Mouse (Mus musculus): ENCODE measurements at regions not wholly inside any gene's neighbourhood (a gene's known extent, or its start where the extent isn't known, plus 50 kb on each side); places are given as distances from the start of the nearest gene placed in this dataset.

GRCm38 (mm10) chr1:71956940-71957339, 255.2 kb downstream of the Mreg start:
- no peak for ATAC-seq
- H3K9me3 ChIP-seq (replicated peaks; ENCODE audit: control insufficient read depth, low read length), result no peaks in the 10 kb centered on the region
- no peak overlapping the region for H3K4me2 ChIP-seq (ENCODE audit: low read length)
- no peak overlapping the region for H3K9ac ChIP-seq (ENCODE audit: low read length)
- H3K4me1 ChIP-seq (ENCODE audit: control insufficient read depth, insufficient read depth, low read length), result no peaks in the 10 kb centered on the region
- no peak for DNase-seq (ENCODE audit: low spot score)
- no peak overlapping the region for H3K4me3 ChIP-seq (ENCODE audit: low read depth, low read length)
- H3K36me3 ChIP-seq (ENCODE audit: control insufficient read depth, insufficient read depth, low read length), result no peaks in the 10 kb centered on the region
- no peaks in the 10 kb centered on the region for H3K27me3 ChIP-seq (replicated peaks; ENCODE audit: control insufficient read depth, insufficient read depth, low read length)
- no peak overlapping the region for H3K27ac ChIP-seq (ENCODE audit: low read depth, low read length)
- 91% methylated on average over 3 of the region's 3 CpGs for WGBS

- H3K27me3 ChIP-seq (replicated peaks; ENCODE audit: control insufficient read depth, insufficient read depth, low read length), result no peaks in the 10 kb centered on the region
- H3K9ac ChIP-seq (ENCODE audit: low read length), result no peak overlapping the region
- H3K9me3 ChIP-seq (replicated peaks; ENCODE audit: control insufficient read depth, low read length), result no peaks in the 10 kb centered on the region
- no peak overlapping the region for H3K27ac ChIP-seq (ENCODE audit: low read depth, low read length)
- no peak overlapping the region for H3K4me3 ChIP-seq (ENCODE audit: low read depth, low read length)
- DNase-seq (ENCODE audit: low spot score), result no peak
- no peak overlapping the region for H3K4me2 ChIP-seq (ENCODE audit: low read length)
- no peak for ATAC-seq
- no peaks in the 10 kb centered on the region for H3K36me3 ChIP-seq (ENCODE audit: control insufficient read depth, insufficient read depth, low read length)
- no peaks in the 10 kb centered on the region for H3K4me1 ChIP-seq (ENCODE audit: control insufficient read depth, insufficient read depth, low read length)
Observed at GRCm38 (mm10) chr1:71955331-71955730, 256.8 kb downstream of the Mreg start.

GRCm38 (mm10) chr1:71953292-71953691, 258.8 kb downstream of the Mreg start:
- Histone ChIP-seq H3K9ac (ENCODE audit: low read length) (no peak overlapping the region), H3K4me2 (ENCODE audit: low read length) (no peak overlapping the region), H3K36me3 (ENCODE audit: control insufficient read depth, insufficient read depth, low read length) (no peaks in the 10 kb centered on the region), H3K4me3 (ENCODE audit: low read depth, low read length) (no peak overlapping the region), H3K27me3 (replicated peaks; ENCODE audit: control insufficient read depth, insufficient read depth, low read length) (no peaks in the 10 kb centered on the region), H3K4me1 (ENCODE audit: control insufficient read depth, insufficient read depth, low read length) (no peaks in the 10 kb centered on the region), H3K9me3 (replicated peaks; ENCODE audit: control insufficient read depth, low read length) (no peaks in the 10 kb centered on the region), H3K27ac (ENCODE audit: low read depth, low read length) (no peak overlapping the region)
- 89% methylated on average over 6 of the region's 6 CpGs for WGBS
- no peak for ATAC-seq
- no peak for DNase-seq (ENCODE audit: low spot score)

GRCm38 (mm10) chr1:71949549-71949948, 262.6 kb downstream of the Mreg start:
- H3K4me1 ChIP-seq (ENCODE audit: control insufficient read depth, insufficient read depth, low read length), result no peaks in the 10 kb centered on the region
- no peak for ATAC-seq
- whole genome bisulfite sequencing, result 84% methylated on average over 7 of the region's 7 CpGs
- no peak overlapping the region for H3K4me2 ChIP-seq (ENCODE audit: low read length)
- DNase-seq (ENCODE audit: low spot score), result no peak
- no peak overlapping the region for H3K9ac ChIP-seq (ENCODE audit: low read length)
- no peak overlapping the region for H3K27ac ChIP-seq (ENCODE audit: low read depth, low read length)
- H3K9me3 ChIP-seq (replicated peaks; ENCODE audit: control insufficient read depth, low read length), result no peaks in the 10 kb centered on the region
- no peak overlapping the region for H3K4me3 ChIP-seq (ENCODE audit: low read depth, low read length)
- no peaks in the 10 kb centered on the region for H3K36me3 ChIP-seq (ENCODE audit: control insufficient read depth, insufficient read depth, low read length)
- no peaks in the 10 kb centered on the region for H3K27me3 ChIP-seq (replicated peaks; ENCODE audit: control insufficient read depth, insufficient read depth, low read length)

- Histone ChIP-seq H3K4me1 (ENCODE audit: control insufficient read depth, insufficient read depth, low read length) (no peaks in the 10 kb centered on the region), H3K4me3 (ENCODE audit: low read depth, low read length) (no peak overlapping the region), H3K36me3 (ENCODE audit: control insufficient read depth, insufficient read depth, low read length) (no peaks in the 10 kb centered on the region), H3K9ac (ENCODE audit: low read length) (no peak overlapping the region), H3K27ac (ENCODE audit: low read depth, low read length) (no peak overlapping the region), H3K27me3 (replicated peaks; ENCODE audit: control insufficient read depth, insufficient read depth, low read length) (no peaks in the 10 kb centered on the region), H3K9me3 (replicated peaks; ENCODE audit: control insufficient read depth, low read length) (no peaks in the 10 kb centered on the region), H3K4me2 (ENCODE audit: low read length) (no peak overlapping the region)
- no peak for ATAC-seq
- 96% methylated on average over 4 of the region's 4 CpGs for WGBS
- DNase-seq (ENCODE audit: low spot score), result no peak
Observed at GRCm38 (mm10) chr1:71948686-71949085, 263.4 kb downstream of the Mreg start.

- Histone ChIP-seq H3K27me3 (replicated peaks; ENCODE audit: control insufficient read depth, insufficient read depth, low read length) (no peaks in the 10 kb centered on the region), H3K36me3 (ENCODE audit: control insufficient read depth, insufficient read depth, low read length) (no peaks in the 10 kb centered on the region), H3K4me2 (ENCODE audit: low read length) (no peak overlapping the region), H3K27ac (ENCODE audit: low read depth, low read length) (no peak overlapping the region), H3K4me3 (ENCODE audit: low read depth, low read length) (no peak overlapping the region), H3K9ac (ENCODE audit: low read length) (no peak overlapping the region), H3K4me1 (ENCODE audit: control insufficient read depth, insufficient read depth, low read length) (no peaks in the 10 kb centered on the region), H3K9me3 (replicated peaks; ENCODE audit: control insufficient read depth, low read length) (no peaks in the 10 kb centered on the region)
- no peak for DNase-seq (ENCODE audit: low spot score)
- no peak for ATAC-seq
- 97% methylated on average over 2 of the region's 2 CpGs for WGBS
Observed at GRCm38 (mm10) chr1:71947506-71947905, 264.6 kb downstream of the Mreg start.

GRCm38 (mm10) chr1:71946911-71947310, 265.2 kb downstream of the Mreg start:
- no peak for ATAC-seq
- H3K27ac ChIP-seq (ENCODE audit: low read depth, low read length), result no peak overlapping the region
- WGBS, result 93% methylated on average over 2 of the region's 2 CpGs

GRCm38 (mm10) chr1:71945070-71945469, 267.0 kb downstream of the Mreg start:
- no peaks in the 10 kb centered on the region for H3K9me3 ChIP-seq (replicated peaks; ENCODE audit: control insufficient read depth, low read length)
- no peaks in the 10 kb centered on the region; the same call in 1 of the 2 replicates for H3K4me1 ChIP-seq (ENCODE audit: control insufficient read depth, insufficient read depth, low read length)
- no peak overlapping the region for H3K4me3 ChIP-seq (ENCODE audit: low read depth, low read length)
- no peak overlapping the region for H3K4me2 ChIP-seq (ENCODE audit: low read length)
- no peak for ATAC-seq
- H3K9ac ChIP-seq (ENCODE audit: low read length), result no peak overlapping the region
- H3K36me3 ChIP-seq (ENCODE audit: control insufficient read depth, insufficient read depth, low read length), result no peaks in the 10 kb centered on the region
- 89% methylated on average over 6 of the region's 6 CpGs for WGBS
- H3K27me3 ChIP-seq (replicated peaks; ENCODE audit: control insufficient read depth, insufficient read depth, low read length), result no peaks in the 10 kb centered on the region
- no peak for DNase-seq (ENCODE audit: low spot score)
- no peak overlapping the region for H3K27ac ChIP-seq (ENCODE audit: low read depth, low read length)

More at GRCm38 (mm10) chr1:71946911-71947310, 265.2 kb downstream of the Mreg start:
- Histone ChIP-seq H3K27me3 (replicated peaks; ENCODE audit: control insufficient read depth, insufficient read depth, low read length) (no peaks in the 10 kb centered on the region), H3K4me1 (ENCODE audit: control insufficient read depth, insufficient read depth, low read length) (no peaks in the 10 kb centered on the region), H3K4me2 (ENCODE audit: low read length) (no peak overlapping the region), H3K36me3 (ENCODE audit: control insufficient read depth, insufficient read depth, low read length) (no peaks in the 10 kb centered on the region), H3K9ac (ENCODE audit: low read length) (no peak overlapping the region), H3K4me3 (ENCODE audit: low read depth, low read length) (no peak overlapping the region), H3K9me3 (replicated peaks; ENCODE audit: control insufficient read depth, low read length) (no peaks in the 10 kb centered on the region)
- no peak for DNase-seq (ENCODE audit: low spot score)

- no peak for ATAC-seq
- no peaks in the 10 kb centered on the region for H3K27me3 ChIP-seq (replicated peaks; ENCODE audit: control insufficient read depth, insufficient read depth, low read length)
- no peak overlapping the region for H3K9ac ChIP-seq (ENCODE audit: low read length)
- no peak overlapping the region for H3K4me3 ChIP-seq (ENCODE audit: low read depth, low read length)
- no peak overlapping the region for H3K27ac ChIP-seq (ENCODE audit: low read depth, low read length)
- H3K4me1 ChIP-seq (ENCODE audit: control insufficient read depth, insufficient read depth, low read length), result no peaks in the 10 kb centered on the region; the same call in 1 of the 2 replicates
- no peak for DNase-seq (ENCODE audit: low spot score)
- WGBS, result 87% methylated on average over 3 of the region's 3 CpGs
- H3K36me3 ChIP-seq (ENCODE audit: control insufficient read depth, insufficient read depth, low read length), result no peaks in the 10 kb centered on the region
- H3K9me3 ChIP-seq (replicated peaks; ENCODE audit: control insufficient read depth, low read length), result no peaks in the 10 kb centered on the region
- H3K4me2 ChIP-seq (ENCODE audit: low read length), result no peak overlapping the region
Observed at GRCm38 (mm10) chr1:71944531-71944930, 267.6 kb downstream of the Mreg start.

All from forebrain, embryonic 14.5 days (tissue).